Mouse (Mus musculus) hindbrain, embryonic 10.5 days (tissue): Measurements from ENCODE around the gene Gmnn. TPM values are rescaled to one million over a fixed set of nuclear protein-coding genes. Genes with fewer than 3 reads are reported as not detected.

Experiments used
- DNase-seq: peaks from one replicate; pipeline ENCODE4 v3.0.0-alpha.2; 2017; ENCODE audit warnings: low spot score
- H3K27ac ChIP-seq: fragments of 300-500 bp; sonication (generic); 2 replicates; pipeline ENCODE4 v1.5.1; 2016; ENCODE audit warnings: mild to moderate bottlenecking, moderate library complexity
- H3K27me3 ChIP-seq: fragments of 300-500 bp; sonication (generic); 2 replicates; pipeline ENCODE4 v1.6.1; 2016; ENCODE audit warnings: mild to moderate bottlenecking; ENCODE audit not compliant: poor library complexity, insufficient read depth, severe bottlenecking
- H3K36me3 ChIP-seq: fragments of 300-500 bp; sonication (generic); 2 replicates; pipeline ENCODE4 v1.6.1; 2016; ENCODE audit warnings: mild to moderate bottlenecking, moderate library complexity
- H3K4me1 ChIP-seq: fragments of 300-500 bp; sonication (generic); replicated peaks from 2 replicates; pipeline ENCODE4 v1.6.1; 2016; ENCODE audit warnings: mild to moderate bottlenecking
- H3K4me3 ChIP-seq: fragments of 300-500 bp; sonication (generic); 2 replicates; pipeline ENCODE4 v1.5.1; 2016; ENCODE audit warnings: mild to moderate bottlenecking, moderate library complexity
- H3K9me3 ChIP-seq: fragments of 300-500 bp; sonication (generic); 2 replicates; pipeline ENCODE4 v1.6.1; 2016; ENCODE audit warnings: mild to moderate bottlenecking, moderate library complexity
- WGBS: fragments of 180-500 bp; shearing (Covaris S2); methylation state at CpG from one replicate; pipeline ENCODE4 v1.1.7; 2016; 5-methylcytosine and 5-hydroxymethylcytosine counted together
- polyA plus RNA-seq: library from polyadenylated mRNA; unstranded; fragments of >200 nt; fragmentation: Nextera tagmentation; extraction: Ambion mirVana; gene quantifications from 2 replicates; pipeline ENCODE4 v1.2.1, GENCODE M21; 2016

The Gmnn gene
- polyA plus RNA-seq, 1 experiment from 2014 or later, result 134 TPM

- peaks cover 34% of the 10 kb centered on the region for H3K4me1 ChIP-seq
- peaks cover 11% of the 10 kb centered on the region; the same call in 1 of the 2 replicates for H3K27me3 ChIP-seq
- H3K9me3 ChIP-seq, result no peaks in the 10 kb centered on the region
- no peak overlapping the region for H3K27ac ChIP-seq
- H3K4me3 ChIP-seq, result no peak overlapping the region
- no peak for DNase-seq
- WGBS, result 79% methylated on average over 9 of the region's 9 CpGs
- peaks cover 9% of the 10 kb centered on the region; the same call in 1 of the 2 replicates for H3K36me3 ChIP-seq
Observed at GRCm38 (mm10) chr13:24714360-24714885, 47.3 kb downstream of the Gmnn start.

GRCm38 (mm10) chr13:24713434-24714000, 48.2 kb downstream of the Gmnn start:
- DNase-seq, result peak; percentile 88
- Histone ChIP-seq H3K4me1 (peaks cover 34% of the 10 kb centered on the region), H3K9me3 (no peaks in the 10 kb centered on the region), H3K36me3 (peaks cover 5% of the 10 kb centered on the region; the same call in 1 of the 2 replicates), H3K4me3 (peak overlapping the region; percentile 34), H3K27me3 (peaks cover 11% of the 10 kb centered on the region; the same call in 1 of the 2 replicates), H3K27ac (peak overlapping the region; percentile 70)
- WGBS, result 10% methylated on average over 16 of the region's 16 CpGs

- H3K4me3 ChIP-seq, result no peak overlapping the region
- 87% methylated on average over 7 of the region's 7 CpGs for WGBS
- H3K4me1 ChIP-seq, result peaks cover 34% of the 10 kb centered on the region
- H3K27me3 ChIP-seq, result peaks cover 11% of the 10 kb centered on the region; the same call in 1 of the 2 replicates
- no peaks in the 10 kb centered on the region for H3K9me3 ChIP-seq
- H3K27ac ChIP-seq, result no peak overlapping the region
- no peak for DNase-seq
- H3K36me3 ChIP-seq, result peaks cover 4% of the 10 kb centered on the region; the same call in 1 of the 2 replicates
Observed at GRCm38 (mm10) chr13:24712581-24713130, 49.1 kb downstream of the Gmnn start.

- H3K9me3 ChIP-seq, result no peaks in the 10 kb centered on the region
- peaks cover 33% of the 10 kb centered on the region for H3K4me1 ChIP-seq
- H3K27me3 ChIP-seq, result peaks cover 11% of the 10 kb centered on the region; the same call in 1 of the 2 replicates
- 74% methylated on average over 7 of the region's 7 CpGs for WGBS
- no peak for DNase-seq
- H3K27ac ChIP-seq, result no peak overlapping the region
- H3K36me3 ChIP-seq, result no peaks in the 10 kb centered on the region
- no peak overlapping the region for H3K4me3 ChIP-seq
Observed at GRCm38 (mm10) chr13:24710968-24711367, 50.8 kb downstream of the Gmnn start.

GRCm38 (mm10) chr13:24709656-24710396, 51.9 kb downstream of the Gmnn start:
- H3K4me1 ChIP-seq, result peaks cover 23% of the 10 kb centered on the region
- H3K27me3 ChIP-seq, result peaks cover 11% of the 10 kb centered on the region; the same call in 1 of the 2 replicates
- no peak overlapping the region for H3K27ac ChIP-seq
- H3K4me3 ChIP-seq, result no peak overlapping the region
- WGBS, result 68% methylated on average over 12 of the region's 12 CpGs
- no peaks in the 10 kb centered on the region for H3K36me3 ChIP-seq
- DNase-seq, result no peak
- H3K9me3 ChIP-seq, result no peaks in the 10 kb centered on the region

- H3K27ac ChIP-seq, result no peak overlapping the region
- DNase-seq, result no peak
- H3K9me3 ChIP-seq, result no peaks in the 10 kb centered on the region
- H3K4me3 ChIP-seq, result no peak overlapping the region
- WGBS, result 81% methylated on average over 5 of the region's 5 CpGs
- no peaks in the 10 kb centered on the region for H3K27me3 ChIP-seq
- H3K36me3 ChIP-seq, result no peaks in the 10 kb centered on the region
- 0 out of 2 replicates have a peak, but pooled peaks cover 6% of the 10 kb centered on the region for H3K4me1 ChIP-seq
Observed at GRCm38 (mm10) chr13:24702128-24702527, 59.6 kb downstream of the Gmnn start.

Other genes with a start within 250 kb of the Gmnn start
- gene Ripor2, start 179.7 kb downstream of the Gmnn start, polyA plus RNA-seq, result 3.7 and 6.4 TPM in 2 replicates
- gene Armh2, start 20.7 kb downstream of the Gmnn start, polyA plus RNA-seq, result not detected in 2 replicates
- gene BC005537, start 39.7 kb upstream of the Gmnn start, polyA plus RNA-seq, result 10.4 and 10.9 TPM in 2 replicates
- gene Acot13, start 69.6 kb upstream of the Gmnn start, polyA plus RNA-seq, result 56.5 and 62.3 TPM in 2 replicates
- 64.4 and 74.7 TPM in 2 replicates for gene Tdp2, start 69.8 kb upstream of the Gmnn start, polyA plus RNA-seq
- gene D130043K22Rik, start 83.2 kb upstream of the Gmnn start, polyA plus RNA-seq, result 0.60 and 0.78 TPM in 2 replicates
- 7.0 and 7.3 TPM in 2 replicates for gene Aldh5a1, start 175.7 kb upstream of the Gmnn start, polyA plus RNA-seq
- gene Gpld1, start 181.2 kb upstream of the Gmnn start, polyA plus RNA-seq, result 0.50 and 0.51 TPM in 2 replicates